Mouse (Mus musculus): ENCODE measurements around the gene Znrf1.
A peak's percentile ranks its signal among the peaks of the same experiment; 100 is the strongest.

The Znrf1 gene

GRCm38 (mm10) chr8:111641064-111641463, 105.2 kb downstream of the Znrf1 start:
- DNase-seq: no peak

- DNase-seq: peak; percentile 38
Observed at GRCm38 (mm10) chr8:111642496-111642895, 106.6 kb downstream of the Znrf1 start.

GRCm38 (mm10) chr8:111642939-111643263, 107.0 kb downstream of the Znrf1 start:
- no peak for DNase-seq

- DNase-seq: peak; percentile 95
Observed at GRCm38 (mm10) chr8:111643264-111644141, 107.6 kb downstream of the Znrf1 start, which contains the start of gene Zfp1. Gene Zfp1, plus strand, starts transcription at chr8:111643401.

GRCm38 (mm10) chr8:111644286-111645051, 108.6 kb downstream of the Znrf1 start:
- peak; percentile 51 for DNase-seq

GRCm38 (mm10) chr8:111645715-111646114, 109.8 kb downstream of the Znrf1 start:
- no peak for DNase-seq

- DNase-seq: no peak
Observed at GRCm38 (mm10) chr8:111648834-111649233, 112.9 kb downstream of the Znrf1 start.

GRCm38 (mm10) chr8:111650651-111651050, 114.8 kb downstream of the Znrf1 start:
- DNase-seq: no peak

- no peak for DNase-seq
Observed at GRCm38 (mm10) chr8:111653524-111653923, 117.6 kb downstream of the Znrf1 start.

GRCm38 (mm10) chr8:111657312-111657854, 121.5 kb downstream of the Znrf1 start:
- no peak for DNase-seq

GRCm38 (mm10) chr8:111658819-111659423, 123.0 kb downstream of the Znrf1 start:
- DNase-seq: no peak

- DNase-seq: peak; percentile 74
Observed at GRCm38 (mm10) chr8:111662473-111662872, 126.6 kb downstream of the Znrf1 start.

GRCm38 (mm10) chr8:111666751-111667150, 130.9 kb downstream of the Znrf1 start:
- no peak for DNase-seq
